Mouse (Mus musculus) forebrain, postnatal 0 days (tissue): ENCODE results near the gene Gm10073. TPM values are rescaled to one million over a fixed set of nuclear protein-coding genes. Genes with fewer than 3 reads are reported as not detected.
A peak's percentile ranks its signal among the peaks of the same experiment; 100 is the strongest.

Experiments
- ATAC-seq: fragments of 200-750 bp; cut with Nextera tagmentation; 2 replicates; pipeline ENCODE4 v1.8.0; 2017; ENCODE audit warnings: mild to moderate bottlenecking, moderate library complexity
- DNase-seq: peaks from one replicate; pipeline ENCODE4 v3.0.0-alpha.2; 2015
- H3K27ac ChIP-seq: fragments of 300-500 bp; sonication (generic); 2 replicates; pipeline ENCODE4 v1.5.1; 2014; ENCODE audit warnings: low read depth, mild to moderate bottlenecking, antibody characterized with exemption, low read length, moderate library complexity, mixed read lengths
- H3K27me3 ChIP-seq: fragments of 300-500 bp; sonication (generic); 2 replicates; pipeline ENCODE4 v1.6.1; 2014; ENCODE audit warnings: mild to moderate bottlenecking, low read length, mixed read lengths; ENCODE audit not compliant: insufficient read depth
- H3K36me3 ChIP-seq: fragments of 300-500 bp; sonication (generic); 2 replicates; pipeline ENCODE4 v1.6.1; 2014; ENCODE audit warnings: mild to moderate bottlenecking, moderate library complexity; ENCODE audit not compliant: insufficient read depth
- H3K4me1 ChIP-seq: fragments of 300-500 bp; sonication (generic); 2 replicates; pipeline ENCODE4 v1.6.1; 2014; ENCODE audit warnings: antibody characterized with exemption; ENCODE audit not compliant: insufficient read depth
- H3K4me2 ChIP-seq: fragments of 300-500 bp; sonication (generic); 2 replicates; pipeline ENCODE4 v1.6.1; 2014; ENCODE audit warnings: low read depth, mild to moderate bottlenecking, moderate library complexity
- H3K4me3 ChIP-seq: fragments of 300-500 bp; sonication (generic); 2 replicates; pipeline ENCODE4 v1.5.1; 2014; ENCODE audit warnings: low read depth, low read length, mixed read lengths
- H3K9ac ChIP-seq: fragments of 300-500 bp; sonication (generic); 2 replicates; pipeline ENCODE4 v1.6.1; 2014; ENCODE audit warnings: mild to moderate bottlenecking
- H3K9me3 ChIP-seq: fragments of 300-500 bp; sonication (generic); 2 replicates; pipeline ENCODE4 v1.6.1; 2016; ENCODE audit warnings: low read length
- CTCF ChIP-seq: sonication (generic); IDR thresholded peaks from 2 replicates; pipeline ENCODE4 v1.5.1; 2016; ENCODE audit warnings: antibody characterized with exemption, control low read depth, low read depth
- WGBS: fragments of 180-500 bp; shearing (Covaris S2); extraction: QIAGEN DNeasy Blood & Tissue Kit; methylation state at CpG from one replicate; pipeline ENCODE4 v1.1.7; 2014; 5-methylcytosine and 5-hydroxymethylcytosine counted together
- polyA plus RNA-seq: library from polyadenylated mRNA; unstranded; fragments of >200 nt; fragmentation: Nextera tagmentation; extraction: Ambion mirVana; gene quantifications from 2 replicates; pipeline ENCODE4 v1.2.1, GENCODE M21; 2015
- total RNA-seq: library from RNA; depleted of rRNA; stranded (reverse); fragments of >200 nt; gene quantifications from 2 replicates; pipeline ENCODE4 v1.2.3, GENCODE M21; 2014

Gm10073 gene
- total and polyA plus RNA-seq, 2 experiments from 2014 or later: 5.1 to 41.5 TPM

DNA sequence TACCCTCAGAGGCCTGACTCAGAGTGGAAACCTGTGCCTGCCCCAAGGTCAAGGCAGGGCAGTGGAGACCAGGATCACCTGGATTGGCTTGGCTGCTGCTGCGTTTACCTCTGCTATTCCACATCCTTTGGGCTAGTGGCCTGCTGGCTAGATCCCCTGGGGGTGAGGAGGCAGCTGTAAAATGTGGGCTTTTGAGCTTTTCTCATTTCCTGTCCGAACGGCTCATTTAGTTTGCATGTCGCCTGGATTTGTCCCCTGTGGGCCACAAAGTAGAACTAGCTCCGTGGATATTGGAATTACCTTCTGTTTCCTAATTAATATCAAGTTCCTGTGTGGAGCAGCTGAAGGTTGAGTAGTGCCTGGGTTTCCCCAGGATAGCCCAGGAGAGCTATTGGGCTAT, 34.1 kb downstream of the Gm10073 start:
- no peaks in the 10 kb centered on the region for H3K4me1 ChIP-seq
- no peak for TF ChIP-seq CTCF
- H3K36me3 ChIP-seq: no peaks in the 10 kb centered on the region
- H3K4me3 ChIP-seq: no peak overlapping the region
- H3K9ac ChIP-seq: no peak overlapping the region
- no peak overlapping the region for H3K4me2 ChIP-seq
- ATAC-seq: no peak
- H3K27ac ChIP-seq: no peak overlapping the region
- no peak for DNase-seq
- H3K27me3 ChIP-seq: no peaks in the 10 kb centered on the region
- 75% methylated on average over 5 of the region's 5 CpGs for WGBS
- H3K9me3 ChIP-seq: no peaks in the 10 kb centered on the region

- Histone ChIP-seq H3K4me2 (no peak overlapping the region), H3K9ac (no peak overlapping the region), H3K4me1 (no peaks in the 10 kb centered on the region), H3K27ac (no peak overlapping the region), H3K27me3 (no peaks in the 10 kb centered on the region), H3K9me3 (no peaks in the 10 kb centered on the region), H3K36me3 (no peaks in the 10 kb centered on the region), H3K4me3 (no peak overlapping the region)
- TF ChIP-seq CTCF: no peak
- ATAC-seq: no peak
- WGBS: 68% methylated on average over 4 of the region's 4 CpGs
- DNase-seq: no peak
These were observed 37.8 kb downstream of the Gm10073 start for GRCm38 (mm10) chr8:106535448-106535847.

DNA sequence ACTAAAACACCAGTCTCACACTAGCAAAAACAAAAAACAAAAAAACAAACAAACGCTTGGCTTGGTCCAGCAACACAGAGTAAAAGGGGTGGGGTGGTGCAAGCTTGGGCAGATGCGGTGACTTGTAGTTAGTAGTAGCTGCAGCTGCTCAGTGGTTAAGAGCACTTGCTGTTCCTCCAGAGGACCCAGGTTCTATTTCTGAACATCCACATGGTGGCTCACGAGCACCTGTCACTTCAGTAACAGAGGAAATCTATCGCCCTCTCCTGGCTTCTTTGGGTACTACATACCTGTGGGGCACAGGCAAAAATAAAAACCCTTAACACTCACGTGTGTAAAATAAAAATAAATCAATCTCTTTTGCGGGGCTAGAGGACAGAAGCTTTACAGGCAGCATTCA, 38.8 kb downstream of the Gm10073 start:
- Histone ChIP-seq H3K36me3 (no peaks in the 10 kb centered on the region), H3K27ac (no peak overlapping the region), H3K4me1 (no peaks in the 10 kb centered on the region), H3K4me3 (no peak overlapping the region), H3K9me3 (no peaks in the 10 kb centered on the region), H3K9ac (no peak overlapping the region), H3K4me2 (no peak overlapping the region), H3K27me3 (no peaks in the 10 kb centered on the region)
- DNase-seq (peak; percentile 55), ATAC-seq (no peak)
- TF ChIP-seq CTCF: peak; percentile 72
- 34% methylated on average over 6 of the region's 6 CpGs for WGBS

- no peak for TF ChIP-seq CTCF
- no peak overlapping the region for H3K4me2 ChIP-seq
- ATAC-seq (no peak), DNase-seq (no peak)
- no peaks in the 10 kb centered on the region for H3K4me1 ChIP-seq
- 79% methylated on average over 7 of the region's 7 CpGs for WGBS
- no peaks in the 10 kb centered on the region for H3K27me3 ChIP-seq
- H3K27ac ChIP-seq: no peak overlapping the region
- no peak overlapping the region for H3K4me3 ChIP-seq
- H3K9me3 ChIP-seq: no peaks in the 10 kb centered on the region
- H3K36me3 ChIP-seq: no peaks in the 10 kb centered on the region
- H3K9ac ChIP-seq: no peak overlapping the region
These were observed 39.6 kb downstream of the Gm10073 start for GRCm38 (mm10) chr8:106533709-106534108.

DNA sequence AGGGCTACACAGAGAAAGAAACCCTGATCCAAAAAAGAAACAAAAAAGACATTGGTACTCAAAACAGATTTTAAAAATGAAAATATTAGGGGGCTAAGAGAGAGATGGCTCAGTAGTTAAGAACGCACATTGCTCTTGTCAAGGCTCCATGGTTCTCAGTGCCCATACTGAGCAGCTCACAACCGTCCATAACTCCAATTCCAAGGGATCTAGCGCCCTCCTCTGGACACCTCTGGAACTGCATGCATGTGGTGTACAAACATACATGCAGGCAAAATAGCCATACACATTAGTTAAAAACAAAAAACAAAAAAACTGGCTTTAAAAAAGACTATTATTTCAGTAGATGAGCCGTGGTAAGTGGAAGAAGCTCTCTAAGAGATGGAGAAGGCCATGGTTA, 42.7 kb downstream of the Gm10073 start:
- no peak overlapping the region for H3K4me3 ChIP-seq
- DNase-seq (no peak), ATAC-seq (no peak)
- no peaks in the 10 kb centered on the region for H3K4me1 ChIP-seq
- H3K4me2 ChIP-seq: no peak overlapping the region
- H3K36me3 ChIP-seq: no peaks in the 10 kb centered on the region
- H3K27ac ChIP-seq: no peak overlapping the region
- TF ChIP-seq CTCF: peak; percentile 51
- H3K27me3 ChIP-seq: no peaks in the 10 kb centered on the region
- no peak overlapping the region for H3K9ac ChIP-seq
- WGBS: 74% methylated on average over 4 of the region's 4 CpGs
- no peaks in the 10 kb centered on the region for H3K9me3 ChIP-seq

DNA sequence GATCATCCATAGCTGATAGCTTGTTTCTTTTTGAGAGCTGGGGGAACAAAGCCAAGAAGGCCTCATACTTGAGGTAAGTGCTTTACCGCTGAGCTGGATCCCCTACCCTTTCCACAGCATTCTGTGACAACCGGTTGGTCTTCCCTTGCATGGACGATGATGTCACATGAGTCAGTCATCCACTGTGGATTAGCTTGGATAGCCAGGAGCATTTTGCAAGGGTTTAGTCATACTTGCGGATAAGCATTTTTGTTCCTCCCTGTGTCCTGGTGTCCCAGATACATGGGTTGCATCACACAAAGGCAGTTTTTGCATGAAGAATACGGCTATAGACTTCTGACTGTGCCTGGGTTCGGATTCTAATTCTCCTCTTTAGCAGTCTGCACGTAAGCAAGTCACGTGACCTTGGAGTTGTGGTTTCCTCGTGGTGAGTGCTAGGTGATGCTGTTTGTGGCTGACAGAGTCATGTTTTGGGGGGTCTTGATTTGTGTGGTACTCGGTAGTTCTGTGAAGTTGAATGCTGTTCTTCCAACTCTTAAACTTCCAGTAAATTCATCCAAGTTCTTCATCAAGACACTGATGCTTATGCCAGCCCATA, 43.3 kb downstream of the Gm10073 start:
- H3K36me3 ChIP-seq: no peaks in the 10 kb centered on the region
- DNase-seq: no peak
- TF ChIP-seq CTCF: no peak

DNA sequence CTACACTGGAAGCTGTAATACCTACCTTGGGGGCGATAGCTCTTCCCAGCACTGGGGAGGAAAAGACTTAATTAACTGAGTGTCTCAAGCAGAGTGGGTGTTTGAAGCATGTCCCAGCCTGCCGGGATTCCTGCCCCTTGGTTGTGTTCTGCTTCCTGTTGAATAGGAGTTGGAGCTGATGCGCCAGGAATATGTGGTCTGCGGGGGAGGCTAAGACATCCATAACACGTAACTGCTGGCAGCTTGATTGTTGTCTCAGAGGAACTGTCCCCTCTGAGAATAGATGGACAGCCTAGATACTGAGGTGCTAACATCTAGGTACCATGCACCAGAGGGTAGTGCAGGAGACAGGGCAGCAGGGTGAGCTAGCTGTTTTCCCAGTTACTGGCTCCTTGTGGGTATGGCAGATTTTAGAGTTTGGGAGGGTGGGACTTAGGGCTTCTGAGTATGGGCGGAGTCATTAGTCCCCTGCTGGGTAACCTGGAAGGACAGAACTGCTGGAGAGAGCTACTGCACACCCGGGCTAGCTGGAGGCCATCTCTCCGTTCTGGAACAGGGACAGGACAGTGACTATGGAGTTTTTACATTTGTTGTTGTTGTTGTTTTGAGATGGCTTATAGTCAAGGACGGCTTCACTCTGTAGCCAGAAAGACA, 44.5 kb downstream of the Gm10073 start:
- Histone ChIP-seq H3K9me3 (no peaks in the 10 kb centered on the region), H3K36me3 (no peaks in the 10 kb centered on the region), H3K9ac (no peak overlapping the region), H3K4me1 (no peaks in the 10 kb centered on the region), H3K4me3 (no peak overlapping the region), H3K27ac (no peak overlapping the region), H3K4me2 (no peak overlapping the region), H3K27me3 (no peaks in the 10 kb centered on the region)
- DNase-seq (no peak), ATAC-seq (no peak)
- TF ChIP-seq CTCF: no peak
- 90% methylated on average over 9 of the region's 9 CpGs for WGBS

More for the DNA sequence above, 43.3 kb downstream of the Gm10073 start:
- H3K27ac ChIP-seq: no peak overlapping the region
- H3K4me1 ChIP-seq: no peaks in the 10 kb centered on the region
- no peak overlapping the region for H3K9ac ChIP-seq
- H3K9me3 ChIP-seq: no peaks in the 10 kb centered on the region
- no peaks in the 10 kb centered on the region for H3K27me3 ChIP-seq
- no peak overlapping the region for H3K4me2 ChIP-seq
- H3K4me3 ChIP-seq: no peak overlapping the region
- no peak for ATAC-seq
- WGBS: 93% methylated on average over 10 of the region's 10 CpGs
